Mouse (Mus musculus) myocyte (in vitro differentiated cells): ENCODE measurements around the gene Cdc42se2. TPM values are rescaled to one million over a fixed set of nuclear protein-coding genes. Genes with fewer than 3 reads are reported as not detected.

ENCODE experiments used
- H3K27me3 ChIP-seq: one replicate; pipeline ENCODE4 v1.6.1; 2011; ENCODE audit not compliant: control insufficient read depth, insufficient read depth, insufficient read length
- H3K36me3 ChIP-seq: one replicate; pipeline ENCODE4 v1.6.1; 2011; ENCODE audit not compliant: control insufficient read depth, insufficient read depth
- H3K4me2 ChIP-seq: one replicate; pipeline ENCODE4 v1.6.1; 2011; ENCODE audit warnings: low read depth, control low read depth
- H3K4me3 ChIP-seq: one replicate; pipeline ENCODE4 v1.5.1; 2011; ENCODE audit warnings: mild to moderate bottlenecking, control low read depth, moderate library complexity
- H3K79me2 ChIP-seq: one replicate; pipeline ENCODE4 v1.6.1; 2011; ENCODE audit not compliant: control insufficient read depth, insufficient read depth
- H3ac ChIP-seq: one replicate; pipeline ENCODE4 v1.6.1; 2011; ENCODE audit not compliant: control insufficient read depth, insufficient read length
- CEBPB ChIP-seq: IDR thresholded peaks from 2 replicates; pipeline ENCODE4 v1.6.1; 2011; ENCODE audit warnings: mild to moderate bottlenecking, moderate library complexity; ENCODE audit not compliant: poor library complexity, insufficient read depth, severe bottlenecking
- E2F4 ChIP-seq: IDR thresholded peaks from one replicate; pipeline ENCODE4 v1.6.1; 2011; ENCODE audit warnings: mild to moderate bottlenecking, control low read depth, moderate library complexity; ENCODE audit not compliant: insufficient read depth
- MAX ChIP-seq: IDR thresholded peaks from one replicate; pipeline ENCODE4 v1.6.1; 2011; ENCODE audit warnings: low read depth, mild to moderate bottlenecking, control low read depth
- MYOD1 ChIP-seq, 3 experiments: IDR thresholded peaks; one replicate each; pipeline ENCODE4 v1.6.1; 2011; ENCODE audit warnings: control low read depth in 2 of 3, low read depth in 2 of 3, mild to moderate bottlenecking in 2 of 3, moderate library complexity in 1 of 3; ENCODE audit not compliant: insufficient read length in 2 of 3, control insufficient read depth in 1 of 3
- MYOG ChIP-seq, 3 experiments: IDR thresholded peaks; one replicate each; pipeline ENCODE4 v1.6.1; 2011; ENCODE audit warnings: control low read depth in 2 of 3, low read depth in 2 of 3, mild to moderate bottlenecking in 2 of 3; ENCODE audit not compliant: insufficient read length in 2 of 3, control insufficient read depth in 1 of 3, insufficient read depth in 1 of 3
- POLR2A ChIP-seq: IDR thresholded peaks from one replicate; pipeline ENCODE4 v1.6.1; 2011; ENCODE audit warnings: low read depth, mild to moderate bottlenecking, control low read depth, moderate library complexity; ENCODE audit not compliant: insufficient read length
- POLR2AphosphoS2 ChIP-seq: IDR thresholded peaks from one replicate; pipeline ENCODE4 v1.6.1; 2011; ENCODE audit warnings: low read depth, control low read depth; ENCODE audit not compliant: insufficient read length
- REST ChIP-seq: IDR thresholded peaks from one replicate; pipeline ENCODE4 v1.6.1; 2011; ENCODE audit warnings: mild to moderate bottlenecking, control low read depth, moderate library complexity; ENCODE audit not compliant: insufficient read depth, insufficient read length
- SRF ChIP-seq: IDR thresholded peaks from one replicate; pipeline ENCODE4 v1.6.1; 2011; ENCODE audit warnings: low read depth; ENCODE audit not compliant: control insufficient read depth, insufficient read length
- TCF12 ChIP-seq: IDR thresholded peaks from one replicate; pipeline ENCODE4 v1.6.1; 2011; ENCODE audit warnings: mild to moderate bottlenecking, control low read depth; ENCODE audit not compliant: poor library complexity, insufficient read depth, severe bottlenecking
- TCF3 ChIP-seq: IDR thresholded peaks from one replicate; pipeline ENCODE4 v1.6.1; 2011; ENCODE audit warnings: low read depth, control low read depth; ENCODE audit not compliant: insufficient read length
- USF1 ChIP-seq: IDR thresholded peaks from one replicate; pipeline ENCODE4 v1.6.1; 2011; ENCODE audit warnings: low read depth, mild to moderate bottlenecking, control low read depth, moderate library complexity
- polyA plus RNA-seq: library from polyadenylated mRNA; unstranded; fragments of >200 nt; fragmentation: generic; extraction: Trizol; gene quantifications from one replicate; pipeline ENCODE4 v1.2.1, GENCODE M21; 2012; ENCODE audit warnings: missing spikeins

Cdc42se2 gene
- polyA plus RNA-seq, 1 experiment, result 51.0 TPM

- no peaks in the 10 kb centered on the region for H3K79me2 ChIP-seq
- H3K36me3 ChIP-seq, result peaks cover 18% of the 10 kb centered on the region
- no peak overlapping the region for H3ac ChIP-seq
- no peak overlapping the region for H3K4me2 ChIP-seq
- H3K27me3 ChIP-seq, result no peaks in the 10 kb centered on the region
- no peak overlapping the region for H3K4me3 ChIP-seq
- TF ChIP-seq MAX (no peak), USF1 (no peak), E2F4 (no peak), TCF3 (no peak), MYOG (IDR thresholded peaks at IDR 0.05; ENCODE audit: control insufficient read depth in 1 of 3, insufficient read depth in 1 of 3, insufficient read length in 2 of 3, low read depth in 2 of 3) (no peak), REST (no peak)
Observed at GRCm38 (mm10) chr11:54735114-54735513, 52.4 kb downstream of the Cdc42se2 start.

GRCm38 (mm10) chr11:54733546-54733945, 53.9 kb downstream of the Cdc42se2 start:
- Histone ChIP-seq H3K4me3 (no peak overlapping the region), H3K79me2 (no peaks in the 10 kb centered on the region), H3ac (no peak overlapping the region), H3K4me2 (no peak overlapping the region), H3K27me3 (no peaks in the 10 kb centered on the region), H3K36me3 (peaks cover 10% of the 10 kb centered on the region)
- TF ChIP-seq MAX (no peak), SRF (no peak), USF1 (no peak), REST (no peak), TCF12 (no peak), MYOG (IDR thresholded peaks at IDR 0.05; ENCODE audit: control insufficient read depth in 1 of 3, insufficient read depth in 1 of 3, insufficient read length in 2 of 3, low read depth in 2 of 3) (no peak), POLR2A (no peak), E2F4 (no peak), MYOD1 (IDR thresholded peaks at IDR 0.05; ENCODE audit: control insufficient read depth in 1 of 3, insufficient read length in 2 of 3, low read depth in 2 of 3) (no peak), CEBPB (no peak), TCF3 (no peak), POLR2AphosphoS2 (no peak)

GRCm38 (mm10) chr11:54731367-54731766, 56.1 kb downstream of the Cdc42se2 start:
- Histone ChIP-seq H3ac (no peak overlapping the region), H3K27me3 (no peaks in the 10 kb centered on the region), H3K4me2 (no peak overlapping the region), H3K36me3 (peaks cover 10% of the 10 kb centered on the region), H3K79me2 (no peaks in the 10 kb centered on the region), H3K4me3 (no peak overlapping the region)
- TF ChIP-seq MYOD1 (IDR thresholded peaks at IDR 0.05; ENCODE audit: control insufficient read depth in 1 of 3, insufficient read length in 2 of 3, low read depth in 2 of 3), result no peak
- no peak for TF ChIP-seq MYOG (IDR thresholded peaks at IDR 0.05; ENCODE audit: control insufficient read depth in 1 of 3, insufficient read depth in 1 of 3, insufficient read length in 2 of 3, low read depth in 2 of 3)
- no peak for TF ChIP-seq POLR2AphosphoS2
- no peak for TF ChIP-seq SRF
- no peak for TF ChIP-seq CEBPB
- no peak for TF ChIP-seq MAX
- no peak for TF ChIP-seq TCF3
- TF ChIP-seq USF1, result no peak
- TF ChIP-seq E2F4, result no peak
- TF ChIP-seq POLR2A, result no peak
- no peak for TF ChIP-seq TCF12
- no peak for TF ChIP-seq REST

- Histone ChIP-seq H3K36me3 (peaks cover 12% of the 10 kb centered on the region), H3ac (no peak overlapping the region)
- TF ChIP-seq TCF12 (no peak), POLR2A (no peak), POLR2AphosphoS2 (no peak), E2F4 (no peak), MYOG (IDR thresholded peaks at IDR 0.05; ENCODE audit: control insufficient read depth in 1 of 3, insufficient read depth in 1 of 3, insufficient read length in 2 of 3, low read depth in 2 of 3) (no peak), USF1 (no peak), CEBPB (no peak), REST (no peak), MAX (no peak), SRF (no peak), MYOD1 (IDR thresholded peaks at IDR 0.05; ENCODE audit: control insufficient read depth in 1 of 3, insufficient read length in 2 of 3, low read depth in 2 of 3) (no peak), TCF3 (no peak)
Observed at GRCm38 (mm10) chr11:54730931-54731330, 56.5 kb downstream of the Cdc42se2 start.

GRCm38 (mm10) chr11:54729311-54729710, 58.2 kb downstream of the Cdc42se2 start:
- TF ChIP-seq MAX, result no peak
- TF ChIP-seq MYOG (IDR thresholded peaks at IDR 0.05; ENCODE audit: control insufficient read depth in 1 of 3, insufficient read depth in 1 of 3, insufficient read length in 2 of 3, low read depth in 2 of 3), result no peak
- TF ChIP-seq SRF, result no peak
- no peak for TF ChIP-seq E2F4
- TF ChIP-seq CEBPB, result no peak
- no peak for TF ChIP-seq TCF12
- TF ChIP-seq REST, result no peak
- no peak for TF ChIP-seq POLR2AphosphoS2
- TF ChIP-seq USF1, result no peak
- TF ChIP-seq POLR2A, result no peak
- TF ChIP-seq MYOD1 (IDR thresholded peaks at IDR 0.05; ENCODE audit: control insufficient read depth in 1 of 3, insufficient read length in 2 of 3, low read depth in 2 of 3), result no peak
- no peak for TF ChIP-seq TCF3
- Histone ChIP-seq H3K36me3 (peaks cover 4% of the 10 kb centered on the region), H3K4me2 (no peak overlapping the region), H3K4me3 (no peak overlapping the region), H3K27me3 (no peaks in the 10 kb centered on the region), H3K79me2 (no peaks in the 10 kb centered on the region), H3ac (no peak overlapping the region)

More at GRCm38 (mm10) chr11:54730931-54731330, 56.5 kb downstream of the Cdc42se2 start:
- Histone ChIP-seq H3K27me3 (no peaks in the 10 kb centered on the region), H3K4me2 (no peak overlapping the region), H3K79me2 (no peaks in the 10 kb centered on the region), H3K4me3 (no peak overlapping the region)
